Mouse (Mus musculus): ENCODE measurements at regions not wholly inside any gene's neighbourhood (a gene's known extent, or its start where the extent isn't known, plus 50 kb on each side); places are given as distances from the start of the nearest gene placed in this dataset.

DNA sequence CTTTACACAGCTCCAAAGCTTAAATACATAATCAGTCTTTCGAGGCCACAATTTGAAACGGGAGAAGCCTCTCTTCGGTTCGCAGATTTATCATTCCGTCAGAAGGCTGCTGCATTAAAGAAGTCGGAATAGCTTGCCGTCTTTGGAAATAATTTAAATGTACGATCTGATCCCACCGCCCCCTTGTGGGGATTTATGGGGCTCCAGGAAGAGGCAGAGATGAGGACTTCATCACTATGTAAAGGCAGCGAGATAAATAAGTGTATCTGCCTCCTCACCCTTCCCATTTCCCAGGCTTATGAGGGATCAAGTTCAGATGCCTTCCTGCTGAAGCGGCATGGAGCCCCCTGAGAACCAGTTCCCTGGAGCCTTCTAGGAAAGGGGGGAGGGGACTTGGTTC is 89.9 kb upstream of the Bnip2 start:
- DNase-seq (ENCODE audit: low spot score) = peak; percentile 26
- ATAC-seq (ENCODE audit: low FRiP score, low TSS enrichment) = no peak
- TF ChIP-seq EP300 (optimal IDR thresholded peaks at IDR 0.05) (no peak), CTCF (IDR thresholded peaks at IDR 0.05; ENCODE audit: low read depth) (peak; percentile 68)

GRCm38 (mm10) chr9:69900871-69901270 is 88.4 kb upstream of the Bnip2 start:
- no peak overlapping the region for H3K27ac ChIP-seq (replicated peaks)
- H3K4me3 ChIP-seq (ENCODE audit: low read depth, low read length) = no peak overlapping the region
- no peaks in the 10 kb centered on the region for H3K9me3 ChIP-seq (ENCODE audit: control insufficient read depth, low read length)
- ATAC-seq (ENCODE audit: low FRiP score, low TSS enrichment) (no peak), DNase-seq (ENCODE audit: low spot score) (no peak)
- no peaks in the 10 kb centered on the region for H3K27me3 ChIP-seq (ENCODE audit: control insufficient read depth, insufficient read depth, low read length)
- 43% methylated on average over 6 of the region's 6 CpGs for WGBS
- H3K4me1 ChIP-seq (replicated peaks; ENCODE audit: control insufficient read depth, insufficient read depth) = no peaks in the 10 kb centered on the region
- no peaks in the 10 kb centered on the region for H3K36me3 ChIP-seq (ENCODE audit: control insufficient read depth, insufficient read depth, low read length)
- H3K4me2 ChIP-seq (replicated peaks; ENCODE audit: low read depth) = no peak overlapping the region
- TF ChIP-seq EP300 (optimal IDR thresholded peaks at IDR 0.05) (no peak), CTCF (IDR thresholded peaks at IDR 0.05; ENCODE audit: low read depth) (no peak)
- no peak overlapping the region for H3K9ac ChIP-seq (ENCODE audit: low read length)

More for the DNA sequence above, 89.9 kb upstream of the Bnip2 start:
- Histone ChIP-seq H3K27me3 (ENCODE audit: control insufficient read depth, insufficient read depth, low read length) (no peaks in the 10 kb centered on the region), H3K4me1 (replicated peaks; ENCODE audit: control insufficient read depth, insufficient read depth) (no peaks in the 10 kb centered on the region), H3K36me3 (ENCODE audit: control insufficient read depth, insufficient read depth, low read length) (no peaks in the 10 kb centered on the region), H3K27ac (replicated peaks) (no peak overlapping the region), H3K4me3 (ENCODE audit: low read depth, low read length) (no peak overlapping the region), H3K4me2 (replicated peaks; ENCODE audit: low read depth) (no peak overlapping the region; the same call in 1 of the 2 replicates), H3K9ac (ENCODE audit: low read length) (no peak overlapping the region), H3K9me3 (ENCODE audit: control insufficient read depth, low read length) (no peaks in the 10 kb centered on the region)
- 13% methylated on average over 11 of the region's 11 CpGs for WGBS

GRCm38 (mm10) chr9:69907123-69907945 is 81.9 kb upstream of the Bnip2 start:
- WGBS = 24% methylated on average over 21 of the region's 21 CpGs
- Histone ChIP-seq H3K4me1 (replicated peaks; ENCODE audit: control insufficient read depth, insufficient read depth) (no peaks in the 10 kb centered on the region), H3K36me3 (ENCODE audit: control insufficient read depth, insufficient read depth, low read length) (no peaks in the 10 kb centered on the region), H3K27me3 (ENCODE audit: control insufficient read depth, insufficient read depth, low read length) (no peaks in the 10 kb centered on the region), H3K9ac (ENCODE audit: low read length) (no peak overlapping the region), H3K9me3 (ENCODE audit: control insufficient read depth, low read length) (no peaks in the 10 kb centered on the region), H3K27ac (replicated peaks) (no peak overlapping the region), H3K4me3 (ENCODE audit: low read depth, low read length) (no peak overlapping the region), H3K4me2 (replicated peaks; ENCODE audit: low read depth) (no peak overlapping the region)
- TF ChIP-seq EP300 (optimal IDR thresholded peaks at IDR 0.05) (no peak), CTCF (IDR thresholded peaks at IDR 0.05; ENCODE audit: low read depth) (no peak)
- no peak for ATAC-seq (ENCODE audit: low FRiP score, low TSS enrichment)
- DNase-seq (ENCODE audit: low spot score) = no peak

DNA sequence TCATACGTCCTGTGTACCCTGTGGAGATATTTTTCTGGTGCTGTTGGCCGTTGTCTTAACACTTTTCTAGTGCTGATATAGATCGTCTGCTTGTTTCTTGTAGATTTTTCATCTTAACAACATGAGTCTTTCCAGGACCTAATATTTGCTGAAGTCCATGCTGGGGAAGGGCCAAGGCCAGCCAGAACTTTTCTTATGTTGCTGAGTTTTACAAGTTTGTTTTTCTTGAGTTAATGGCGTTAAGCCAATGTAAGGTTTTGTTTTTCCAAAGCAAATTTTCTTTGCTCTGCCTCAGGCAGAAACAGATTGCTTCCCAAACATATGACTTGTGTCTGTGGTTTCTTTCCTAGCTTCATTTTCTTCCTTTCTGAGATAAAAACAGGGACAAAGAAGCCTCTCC is 78.6 kb upstream of the Bnip2 start:
- 38% methylated on average over 4 of the region's 4 CpGs for WGBS
- H3K4me2 ChIP-seq (replicated peaks; ENCODE audit: low read depth) = no peak overlapping the region
- no peak overlapping the region for H3K27ac ChIP-seq (replicated peaks)
- no peak overlapping the region for H3K4me3 ChIP-seq (ENCODE audit: low read depth, low read length)
- TF ChIP-seq CTCF (IDR thresholded peaks at IDR 0.05; ENCODE audit: low read depth) = no peak
- no peak for TF ChIP-seq EP300 (optimal IDR thresholded peaks at IDR 0.05)
- no peaks in the 10 kb centered on the region for H3K9me3 ChIP-seq (ENCODE audit: control insufficient read depth, low read length)
- H3K4me1 ChIP-seq (replicated peaks; ENCODE audit: control insufficient read depth, insufficient read depth) = no peaks in the 10 kb centered on the region
- no peaks in the 10 kb centered on the region for H3K27me3 ChIP-seq (ENCODE audit: control insufficient read depth, insufficient read depth, low read length)
- no peak overlapping the region for H3K9ac ChIP-seq (ENCODE audit: low read length)
- H3K36me3 ChIP-seq (ENCODE audit: control insufficient read depth, insufficient read depth, low read length) = no peaks in the 10 kb centered on the region
- ATAC-seq (ENCODE audit: low FRiP score, low TSS enrichment) (no peak), DNase-seq (ENCODE audit: low spot score) (no peak)

GRCm38 (mm10) chr9:69928126-69928525 is 61.1 kb upstream of the Bnip2 start:
- no peak for ATAC-seq (ENCODE audit: low FRiP score, low TSS enrichment)
- WGBS = 66% methylated on average over 2 of the region's 2 CpGs

DNA sequence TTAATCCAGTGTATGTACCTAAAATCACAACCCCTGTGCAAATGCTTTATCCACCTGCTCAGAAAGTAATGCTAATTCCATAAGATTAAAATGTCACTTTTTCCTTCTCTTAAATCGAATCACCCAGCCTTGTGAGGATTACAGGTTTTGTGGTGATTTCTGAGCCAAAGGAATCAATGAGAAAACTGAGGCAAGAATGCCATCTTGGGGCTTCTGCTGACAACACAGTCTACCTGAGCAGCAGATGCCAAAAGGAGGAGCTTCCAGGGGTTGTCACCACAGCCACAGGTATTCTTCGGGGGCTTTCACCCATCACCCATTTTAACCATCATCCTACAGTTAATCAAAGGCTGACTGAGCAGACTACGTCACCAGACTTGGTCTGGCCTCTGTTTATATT is 51.4 kb upstream of the Bnip2 start:
- Histone ChIP-seq H3K4me3 (ENCODE audit: low read depth, low read length) (no peak overlapping the region), H3K36me3 (ENCODE audit: control insufficient read depth, insufficient read depth, low read length) (no peaks in the 10 kb centered on the region), H3K27me3 (ENCODE audit: control insufficient read depth, insufficient read depth, low read length) (no peaks in the 10 kb centered on the region), H3K9me3 (ENCODE audit: control insufficient read depth, low read length) (no peaks in the 10 kb centered on the region), H3K27ac (replicated peaks) (no peak overlapping the region), H3K4me2 (replicated peaks; ENCODE audit: low read depth) (no peak overlapping the region), H3K9ac (ENCODE audit: low read length) (no peak overlapping the region), H3K4me1 (replicated peaks; ENCODE audit: control insufficient read depth, insufficient read depth) (no peaks in the 10 kb centered on the region)
- no peak for DNase-seq (ENCODE audit: low spot score)
- 53% methylated on average over 3 of the region's 3 CpGs for WGBS
- TF ChIP-seq EP300 (optimal IDR thresholded peaks at IDR 0.05) (no peak), CTCF (IDR thresholded peaks at IDR 0.05; ENCODE audit: low read depth) (no peak)
- no peak for ATAC-seq (ENCODE audit: low FRiP score, low TSS enrichment)

More at GRCm38 (mm10) chr9:69928126-69928525, 61.1 kb upstream of the Bnip2 start:
- no peak for DNase-seq (ENCODE audit: low spot score)
- no peak overlapping the region for H3K27ac ChIP-seq (replicated peaks)
- no peak overlapping the region for H3K9ac ChIP-seq (ENCODE audit: low read length)
- no peaks in the 10 kb centered on the region for H3K36me3 ChIP-seq (ENCODE audit: control insufficient read depth, insufficient read depth, low read length)
- no peak overlapping the region for H3K4me3 ChIP-seq (ENCODE audit: low read depth, low read length)
- H3K4me1 ChIP-seq (replicated peaks; ENCODE audit: control insufficient read depth, insufficient read depth) = no peaks in the 10 kb centered on the region
- TF ChIP-seq CTCF (IDR thresholded peaks at IDR 0.05; ENCODE audit: low read depth) (peak; percentile 46), EP300 (optimal IDR thresholded peaks at IDR 0.05) (no peak)
- H3K9me3 ChIP-seq (ENCODE audit: control insufficient read depth, low read length) = no peaks in the 10 kb centered on the region
- no peak overlapping the region for H3K4me2 ChIP-seq (replicated peaks; ENCODE audit: low read depth)
- H3K27me3 ChIP-seq (ENCODE audit: control insufficient read depth, insufficient read depth, low read length) = no peaks in the 10 kb centered on the region
